7 mouse cellular contexts compared by ENCODE assay signal in the genomic region with DNA sequence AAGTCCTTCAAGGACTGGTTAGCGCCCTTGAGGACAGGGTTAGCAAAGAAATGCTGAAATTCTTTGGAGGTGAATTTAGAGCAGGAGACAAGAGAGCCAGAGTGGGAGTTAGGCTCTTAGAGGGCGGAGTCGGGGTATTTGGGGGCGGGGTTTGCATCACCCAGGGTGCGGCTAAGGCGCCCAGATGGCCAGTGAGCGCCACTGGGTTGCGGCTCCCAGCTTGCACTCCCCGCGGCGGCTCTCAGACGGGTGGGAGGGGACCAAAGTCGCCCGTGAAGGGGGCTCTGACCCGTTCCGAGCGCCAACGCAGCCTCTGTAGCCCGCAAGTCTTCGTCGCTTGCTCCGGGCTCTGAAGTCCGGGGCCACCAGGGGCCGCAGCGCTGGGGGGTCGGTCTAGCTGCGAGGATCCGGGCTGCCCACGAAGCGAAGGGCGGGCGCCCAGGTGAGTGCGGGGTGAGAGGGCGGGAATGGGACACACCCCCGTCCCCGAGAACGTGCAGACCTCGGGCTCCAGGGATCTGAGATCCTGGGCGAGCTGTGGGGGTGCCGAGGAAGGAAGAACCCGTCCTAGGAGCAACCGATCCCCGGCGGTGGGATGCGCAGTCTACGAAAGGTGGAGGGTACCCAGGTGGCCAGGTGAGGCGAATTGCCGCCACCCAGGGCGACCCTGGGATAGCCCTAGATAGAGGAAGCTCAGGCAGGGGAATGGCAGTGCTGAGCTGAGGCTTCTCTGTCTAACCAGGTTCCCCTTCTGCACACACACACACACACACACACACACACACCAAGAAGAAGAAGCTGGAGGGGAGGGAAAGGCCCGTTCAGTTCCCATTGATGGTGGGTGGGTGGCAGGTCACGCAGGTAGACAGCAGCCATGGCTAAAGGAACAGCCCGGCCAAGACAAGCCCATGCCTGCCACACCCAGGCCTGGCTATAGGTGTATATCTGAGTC. TPM values are rescaled to one million over a fixed set of nuclear protein-coding genes. Genes with fewer than 3 reads are reported as not detected.
A peak's percentile ranks its signal among the peaks of the same experiment; 100 is the strongest.
DNase-seq lines count a peak whose midpoint lies in the region; ATAC-seq and TF ChIP-seq lines count a peak whose summit lies in the region.

A gene (plus strand): TSS at position 156 of the 952 bp plus-strand sequence.

- TF ChIP-seq CTCF in liver, adult 2 months (IDR thresholded peaks at IDR 0.05; ENCODE audit: low read depth, low read length), result no peak
- no peak for TF ChIP-seq CTCF in testis, adult 2 months (IDR thresholded peaks at IDR 0.05; ENCODE audit: control insufficient read depth, insufficient read depth, insufficient replicate concordance, low read depth, low read length)

- H3K27ac ChIP-seq in forebrain, embryonic 15.5 days (replicated peaks), result no peak within 1 kb of the TSS
- no peak within 1 kb of the TSS for H3K27ac ChIP-seq in hindbrain, embryonic 15.5 days (replicated peaks)
- peak within 1 kb of the TSS; percentile 7; the same call in 1 of the 2 replicates for H3K27ac ChIP-seq in liver, adult 2 months (replicated peaks; ENCODE audit: insufficient read depth, low read depth, low read length)
- H3K27ac ChIP-seq in midbrain, embryonic 15.5 days, result no peak within 1 kb of the TSS
- no peak within 1 kb of the TSS for H3K27ac ChIP-seq in testis, adult 2 months (ENCODE audit: control insufficient read depth, insufficient read depth, low read depth, low read length)

- H3K79me2 ChIP-seq in liver, adult 2 months (ENCODE audit: control insufficient read depth, insufficient read depth, low read length), result no peaks in the 10 kb centered on the region

- DNase-seq in Muller cell, postnatal 12 days (ENCODE audit: inconsistent ontology term), result peak; percentile 77
- DNase-seq in adrenal gland, postnatal 36 days, result peak; percentile 76 to 81
- no peak for DNase-seq in liver, adult 2 months (ENCODE audit: extremely low read depth, low read depth, low spot score)

- no peak for ATAC-seq in forebrain, embryonic 15.5 days (replicated peaks)
- ATAC-seq in hindbrain, embryonic 15.5 days (ENCODE audit: low FRiP score, low read depth), result peak; percentile 59
- ATAC-seq in midbrain, embryonic 15.5 days (replicated peaks), result peak; percentile 58; the same call in 1 of the 2 replicates

- peaks cover 9% of the 10 kb centered on the region for H3K4me1 ChIP-seq in forebrain, embryonic 15.5 days
- peaks cover 17% of the 10 kb centered on the region for H3K4me1 ChIP-seq in hindbrain, embryonic 15.5 days (replicated peaks)
- H3K4me1 ChIP-seq in liver, adult 2 months (ENCODE audit: control insufficient read depth, insufficient read depth, low read length), result peaks cover 2% of the 10 kb centered on the region; the same call in 1 of the 2 replicates
- H3K4me1 ChIP-seq in midbrain, embryonic 15.5 days, result peaks cover 16% of the 10 kb centered on the region
- H3K4me1 ChIP-seq in testis, adult 2 months (ENCODE audit: control insufficient read depth, insufficient read depth, low read length), result peaks cover 11% of the 10 kb centered on the region

- WGBS in forebrain, embryonic 15.5 days, result 4% methylated on average over 52 of the region's 52 CpGs
- WGBS in hindbrain, embryonic 15.5 days, result 3% methylated on average over 51 of the region's 52 CpGs
- WGBS in liver, adult 2 months, result 5% methylated on average over 52 of the region's 52 CpGs
- WGBS in midbrain, embryonic 15.5 days, result 4% methylated on average over 52 of the region's 52 CpGs

- peak within 1 kb of the TSS; percentile 41 for H3K4me3 ChIP-seq in forebrain, embryonic 15.5 days
- H3K4me3 ChIP-seq in hindbrain, embryonic 15.5 days, result peak within 1 kb of the TSS; percentile 41
- H3K4me3 ChIP-seq in liver, adult 2 months (ENCODE audit: insufficient read depth, low read depth, low read length), result peak within 1 kb of the TSS; percentile 61
- peak within 1 kb of the TSS; percentile 48 for H3K4me3 ChIP-seq in midbrain, embryonic 15.5 days
- peak within 1 kb of the TSS; percentile 14; the same call in 1 of the 2 replicates for H3K4me3 ChIP-seq in testis, adult 2 months (ENCODE audit: control insufficient read depth, low read depth, low read length)

- 0 out of 2 replicates have a peak within 1 kb of the TSS, but pooled peaks have one; percentile 14 for H3K9ac ChIP-seq in forebrain, embryonic 15.5 days (replicated peaks)
- H3K9ac ChIP-seq in hindbrain, embryonic 15.5 days, result peak within 1 kb of the TSS; percentile 33
- H3K9ac ChIP-seq in liver, adult 2 months (ENCODE audit: low read depth, low read length), result peak within 1 kb of the TSS; percentile 74
- peak within 1 kb of the TSS; percentile 41 for H3K9ac ChIP-seq in midbrain, embryonic 15.5 days

- peaks cover 23% of the 10 kb centered on the region for H3K27me3 ChIP-seq in forebrain, embryonic 15.5 days
- peaks cover 45% of the 10 kb centered on the region for H3K27me3 ChIP-seq in hindbrain, embryonic 15.5 days
- peaks cover 14% of the 10 kb centered on the region for H3K27me3 ChIP-seq in liver, adult 2 months (ENCODE audit: control insufficient read depth, insufficient read depth, low read length)
- H3K27me3 ChIP-seq in midbrain, embryonic 15.5 days (replicated peaks), result peaks cover 36% of the 10 kb centered on the region
- no peaks in the 10 kb centered on the region for H3K27me3 ChIP-seq in testis, adult 2 months (ENCODE audit: control insufficient read depth, insufficient read depth, low read length)

- H3K9me3 ChIP-seq in forebrain, embryonic 15.5 days, result no peaks in the 10 kb centered on the region
- H3K9me3 ChIP-seq in hindbrain, embryonic 15.5 days, result no peaks in the 10 kb centered on the region
- no peaks in the 10 kb centered on the region for H3K9me3 ChIP-seq in midbrain, embryonic 15.5 days

- no peak for TF ChIP-seq POLR2A in liver, adult 2 months (IDR thresholded peaks at IDR 0.05; ENCODE audit: extremely low read depth, insufficient read depth, low read length)
- no peak for TF ChIP-seq POLR2A in testis, adult 2 months (IDR thresholded peaks at IDR 0.05; ENCODE audit: control insufficient read depth, low read depth, low read length)

- H3K36me3 ChIP-seq in forebrain, embryonic 15.5 days, result no peaks in the 10 kb centered on the region
- H3K36me3 ChIP-seq in hindbrain, embryonic 15.5 days, result no peaks in the 10 kb centered on the region
- H3K36me3 ChIP-seq in liver, adult 2 months (ENCODE audit: control insufficient read depth, insufficient read depth, low read length), result no peaks in the 10 kb centered on the region
- no peaks in the 10 kb centered on the region for H3K36me3 ChIP-seq in midbrain, embryonic 15.5 days (replicated peaks)
- no peaks in the 10 kb centered on the region for H3K36me3 ChIP-seq in testis, adult 2 months (ENCODE audit: control insufficient read depth, insufficient read depth, low read length)

- peak within 1 kb of the TSS; percentile 76 for H3K4me2 ChIP-seq in forebrain, embryonic 15.5 days (replicated peaks)
- peak within 1 kb of the TSS; percentile 67 for H3K4me2 ChIP-seq in hindbrain, embryonic 15.5 days
- H3K4me2 ChIP-seq in midbrain, embryonic 15.5 days, result peak within 1 kb of the TSS; percentile 89

RNA-seq across cellular contexts. Expression of the gene that starts here (rescaled TPM):
- total RNA-seq in adrenal gland, postnatal 36 days (2021), result 1 to 10 TPM; 2.7 to 2.9 TPM
- 1.2 and 1.4 TPM in 2 replicates for polyA plus RNA-seq in forebrain, embryonic 15.5 days (2015; fragmentation: Nextera tagmentation; extraction: Ambion mirVana)
- polyA plus RNA-seq in hindbrain, embryonic 15.5 days (2015; fragmentation: Nextera tagmentation; extraction: Ambion mirVana), result 3.7 and 4.4 TPM in 2 replicates
- total RNA-seq in liver, adult 2 months (2014; rRNA removed), result 7.7 and 8.1 TPM in 2 replicates
- 2.8 and 5.7 TPM in 2 replicates for polyA plus RNA-seq in liver, adult 2 months (2012; rRNA removed)
- polyA plus RNA-seq in midbrain, embryonic 15.5 days (2015; fragmentation: Nextera tagmentation; extraction: Ambion mirVana), result 2.9 and 3.3 TPM in 2 replicates
- 0.17 and 0.37 TPM in 2 replicates for polyA plus RNA-seq in testis, adult 2 months (2012; rRNA removed)

Comparison
In these comparisons a context has a peak if more than half of its experiments do, and no peak if none do; other contexts are left out.
1. H3K9ac ChIP-seq: peak in every context shown above with its lines; median percentile 74 in liver, adult 2 months; 41 in midbrain, embryonic 15.5 days; 33 in hindbrain, embryonic 15.5 days; 14 in forebrain, embryonic 15.5 days.